Mouse (Mus musculus) small intestine, adult 2 months (tissue): ENCODE measurements around the gene Gm5431. TPM values are rescaled to one million over a fixed set of nuclear protein-coding genes. Genes with fewer than 3 reads are reported as not detected.
"Not testable (repeated sequence)": the region's sequence is repeated elsewhere in the genome, so short reads cannot be mapped to it uniquely, and the experiment has no call there.

Experiments used
- H3K27ac ChIP-seq: fragments of 200-500 bp; 2 replicates; pipeline ENCODE4 v1.5.1; 2012; ENCODE audit warnings: low read depth, low read length, control low read depth, inconsistent platforms; ENCODE audit not compliant: insufficient read depth
- H3K27me3 ChIP-seq: fragments of 200-500 bp; 2 replicates; pipeline ENCODE4 v1.6.1; 2012; ENCODE audit warnings: mild to moderate bottlenecking, moderate library complexity, low read length, inconsistent platforms; ENCODE audit not compliant: control insufficient read depth, insufficient read depth
- H3K36me3 ChIP-seq: fragments of 200-500 bp; 2 replicates; pipeline ENCODE4 v1.6.1; 2012; ENCODE audit warnings: mild to moderate bottlenecking, low read length, control low read depth, inconsistent platforms; ENCODE audit not compliant: control insufficient read depth, insufficient read depth
- H3K4me1 ChIP-seq: fragments of 200-500 bp; 2 replicates; pipeline ENCODE4 v1.6.1; 2012; ENCODE audit warnings: low read length, inconsistent platforms, mixed read lengths; ENCODE audit not compliant: control insufficient read depth, insufficient read depth, insufficient read length
- H3K4me3 ChIP-seq: fragments of 200-500 bp; 2 replicates; pipeline ENCODE4 v1.5.1; 2012; ENCODE audit warnings: low read depth, mild to moderate bottlenecking, control low read depth, inconsistent platforms, low read length, moderate library complexity
- CTCF ChIP-seq: fragments of 200-500 bp; IDR thresholded peaks from 2 replicates; pipeline ENCODE4 v1.5.1; 2012; ENCODE audit warnings: low read depth, mild to moderate bottlenecking, control low read depth, inconsistent platforms, low read length, moderate library complexity, mixed read lengths; ENCODE audit not compliant: insufficient replicate concordance, insufficient read length; ENCODE audit errors: extremely low read depth
- POLR2A ChIP-seq: fragments of 200-500 bp; IDR thresholded peaks from 2 replicates; pipeline ENCODE4 v1.6.1; 2012; ENCODE audit warnings: low read depth, mild to moderate bottlenecking, control low read depth, inconsistent platforms, low read length, moderate library complexity
- WGBS: fragments of 180-500 bp; shearing (Covaris S2); methylation state at CpG from one replicate; pipeline ENCODE4 v1.1.7; 2018; 5-methylcytosine and 5-hydroxymethylcytosine counted together
- polyA plus RNA-seq: library from polyadenylated mRNA; depleted of rRNA; stranded (reverse); fragments of >200 nt; gene quantifications from 2 replicates; pipeline ENCODE4 v1.2.3, GENCODE M21; 2012

Gene Gm5431
- polyA plus RNA-seq, 1 experiment: 3.1 TPM

DNA sequence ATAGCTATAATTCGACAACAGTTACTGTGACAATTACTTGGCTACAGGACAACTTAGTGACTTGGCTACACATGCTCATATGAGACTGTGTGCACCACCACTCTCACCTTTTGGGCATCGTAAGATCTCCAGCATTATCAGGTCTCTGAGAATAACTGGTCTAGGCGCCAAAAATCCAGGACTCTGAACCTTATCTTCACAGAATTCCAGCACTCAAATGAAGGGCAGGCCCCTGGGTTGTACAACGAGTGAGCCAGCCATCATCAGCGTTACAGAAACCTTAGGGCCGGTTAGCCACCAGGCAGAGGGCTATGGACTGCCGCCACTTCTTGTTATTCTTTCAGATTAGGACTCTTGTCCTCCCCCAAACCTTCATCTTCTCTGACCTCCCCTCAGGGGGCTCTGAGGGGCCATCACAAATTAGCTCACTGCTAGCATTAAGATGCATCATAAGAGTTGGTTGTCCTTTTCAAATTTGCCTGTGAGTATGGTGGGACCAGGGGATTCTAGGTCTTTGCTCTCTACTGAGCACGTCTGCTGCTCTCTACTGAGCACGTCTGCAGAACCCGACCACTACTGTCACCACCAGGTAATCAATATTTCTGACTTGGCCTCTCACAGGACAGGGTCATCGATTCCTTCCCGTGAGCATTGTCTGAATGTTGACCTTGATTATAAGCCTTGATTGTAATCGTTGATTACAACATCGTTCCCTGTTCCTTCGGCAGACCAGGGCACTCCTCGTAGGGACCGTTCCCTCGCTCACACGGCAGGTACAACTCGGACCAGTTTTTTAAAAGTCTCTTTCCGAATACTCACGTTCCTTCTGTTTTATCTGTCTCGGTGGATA, 49.2 kb downstream of the Gm5431 start:
- no peak overlapping the region for H3K27ac ChIP-seq

DNA sequence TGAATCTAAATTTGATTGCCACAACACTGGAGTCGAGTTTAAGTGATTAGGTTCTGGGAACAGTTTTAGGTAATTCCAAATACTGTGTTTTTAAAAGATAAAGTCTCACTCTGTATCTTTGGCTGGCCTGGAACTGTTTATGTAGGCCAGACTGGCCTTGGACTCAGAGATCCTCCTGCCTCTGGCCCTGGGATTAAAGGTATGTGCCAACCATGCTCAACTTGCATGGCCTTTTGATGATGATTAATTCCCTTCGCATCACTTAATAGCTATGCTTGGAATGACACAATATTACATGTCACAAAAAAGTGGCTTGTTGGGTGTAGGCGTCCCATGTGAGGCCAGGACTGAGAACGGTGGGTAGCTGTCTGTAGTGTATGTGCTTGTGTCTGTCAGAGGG, 49.8 kb downstream of the Gm5431 start:
- Histone ChIP-seq H3K27me3 (no peaks in the 10 kb centered on the region), H3K4me1 (peaks cover 10% of the 10 kb centered on the region), H3K36me3 (no peaks in the 10 kb centered on the region; the same call in 1 of the 2 replicates), H3K27ac (no peak overlapping the region), H3K4me3 (no peak overlapping the region)
- 78% methylated on average over 4 of the region's 4 CpGs for WGBS
- no peak for TF ChIP-seq CTCF
- TF ChIP-seq POLR2A: no peak

More for the DNA sequence above, 49.2 kb downstream of the Gm5431 start:
- TF ChIP-seq CTCF (no peak), POLR2A (no peak)
- Histone ChIP-seq H3K4me1 (peaks cover 10% of the 10 kb centered on the region), H3K27me3 (no peaks in the 10 kb centered on the region), H3K36me3 (no peaks in the 10 kb centered on the region; the same call in 1 of the 2 replicates), H3K4me3 (peak overlapping the region; percentile 60)
- WGBS: 11% methylated on average over 23 of the region's 23 CpGs

DNA sequence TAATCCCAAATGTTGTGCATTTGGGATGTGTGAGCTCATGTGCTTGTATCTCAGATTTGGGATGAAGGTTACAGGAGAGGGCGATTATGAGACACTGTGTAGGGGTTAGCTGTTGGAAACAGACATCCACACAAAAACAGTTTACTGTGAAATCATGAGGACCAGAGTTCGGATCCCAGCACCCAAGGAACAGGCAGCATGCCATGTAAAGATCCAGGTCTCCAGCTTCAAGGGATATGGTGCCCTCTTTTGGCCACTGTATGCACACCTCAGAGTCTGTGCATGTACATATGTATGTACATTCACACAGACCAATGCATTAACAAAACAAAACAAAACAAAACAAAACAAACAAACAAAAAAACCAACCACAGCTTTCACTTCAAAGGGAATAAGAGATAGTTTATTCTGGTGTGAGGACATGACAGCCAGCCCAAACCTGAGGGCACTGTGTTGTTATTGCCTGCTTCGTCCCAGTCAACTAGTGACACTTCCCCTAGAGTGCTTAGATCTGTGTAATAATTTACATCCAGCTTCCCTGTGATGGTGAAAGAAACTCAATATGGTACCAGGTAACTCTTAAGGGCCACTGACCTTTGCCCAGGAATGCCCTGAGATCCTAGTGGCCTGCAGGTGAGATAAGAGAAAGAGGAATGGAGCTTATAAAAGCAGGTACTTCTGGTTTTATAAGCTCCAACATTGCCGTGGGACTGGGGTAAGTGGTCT, 50.6 kb downstream of the Gm5431 start:
- no peak overlapping the region for H3K27ac ChIP-seq
- TF ChIP-seq POLR2A (no peak), CTCF (peak; percentile 18; the same call in 1 of the 2 replicates)
- WGBS: 69% methylated on average over 4 of the region's 4 CpGs

DNA sequence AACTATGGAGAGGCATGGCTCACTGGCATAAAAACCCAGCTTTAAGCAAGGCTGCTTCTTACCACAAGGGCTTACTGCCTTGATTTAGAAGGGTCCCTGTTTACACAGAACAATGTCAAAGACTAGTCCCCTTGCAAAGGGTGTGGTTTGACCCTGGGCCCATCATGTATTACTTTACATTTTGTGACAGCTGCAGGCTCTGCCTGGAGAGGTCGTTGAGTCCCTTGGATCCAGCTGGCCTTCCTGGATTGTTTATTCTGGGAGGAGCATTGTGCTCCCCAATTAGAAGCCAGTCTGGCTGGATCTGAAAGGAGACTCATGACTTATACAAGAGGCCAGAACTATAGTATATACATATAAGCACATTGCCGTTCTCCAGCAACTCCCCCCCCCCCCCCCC, 51.8 kb downstream of the Gm5431 start:
- WGBS: 31% methylated on average over 2 of the region's 2 CpGs
- Histone ChIP-seq H3K36me3 (no peaks in the 10 kb centered on the region; the same call in 1 of the 2 replicates), H3K4me3 (no peak overlapping the region), H3K4me1 (peaks cover 10% of the 10 kb centered on the region), H3K27me3 (no peaks in the 10 kb centered on the region), H3K27ac (no peak overlapping the region)
- TF ChIP-seq CTCF: no peak
- TF ChIP-seq POLR2A: no peak

More for the DNA sequence above, 50.6 kb downstream of the Gm5431 start:
- H3K4me1 ChIP-seq: peaks cover 10% of the 10 kb centered on the region
- H3K4me3 ChIP-seq: no peak overlapping the region
- H3K27me3 ChIP-seq: no peaks in the 10 kb centered on the region
- no peaks in the 10 kb centered on the region; the same call in 1 of the 2 replicates for H3K36me3 ChIP-seq

DNA sequence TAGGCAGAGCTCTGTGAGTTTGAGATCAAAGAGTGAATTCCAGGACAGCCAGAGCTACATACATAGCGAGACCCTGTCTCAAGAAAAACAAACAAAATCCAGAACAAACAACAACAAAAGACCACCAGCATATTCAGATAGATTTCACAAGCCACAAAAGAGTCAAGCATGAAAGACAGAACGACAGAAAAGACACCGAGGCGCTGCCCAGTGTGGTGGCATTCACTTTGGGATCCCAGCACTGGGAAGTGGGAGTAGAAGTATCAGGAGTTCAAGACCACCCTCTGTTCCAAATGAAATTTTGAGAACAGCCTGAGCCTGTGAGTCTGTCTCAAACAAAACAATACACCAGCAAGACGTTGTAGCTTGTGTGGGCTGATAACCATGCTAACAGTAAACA, 55.1 kb downstream of the Gm5431 start:
- TF ChIP-seq POLR2A (no peak), CTCF (no peak)
- 83% methylated on average over 5 of the region's 5 CpGs for WGBS

DNA sequence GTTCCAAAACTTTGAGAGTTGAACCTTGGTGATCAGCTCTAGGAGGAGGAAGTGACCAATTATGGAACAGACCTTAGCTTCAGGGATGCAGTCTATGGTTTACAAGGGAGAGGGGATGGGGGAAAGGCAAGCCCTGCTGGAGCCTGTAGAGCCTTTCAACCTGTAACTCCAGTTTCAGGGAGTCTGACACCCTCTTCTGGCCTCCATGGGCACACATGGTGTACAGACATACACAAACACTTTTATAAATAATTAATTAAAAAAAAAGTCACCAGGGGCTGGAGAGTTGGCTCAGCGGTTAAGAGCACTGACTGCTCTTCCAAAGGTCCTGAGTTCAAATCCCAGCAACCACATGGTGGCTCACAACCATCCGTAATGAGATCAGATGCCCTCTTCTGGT, 55.7 kb downstream of the Gm5431 start:
- H3K27ac ChIP-seq, H3K36me3 ChIP-seq, H3K4me3 ChIP-seq, H3K27me3 ChIP-seq, H3K4me1 ChIP-seq: not testable (repeated sequence)
- WGBS: 83% methylated on average over 2 of the region's 2 CpGs

More for the DNA sequence above, 55.1 kb downstream of the Gm5431 start:
- Histone ChIP-seq H3K27ac (no peak overlapping the region), H3K27me3 (no peaks in the 10 kb centered on the region), H3K4me3 (no peak overlapping the region), H3K36me3 (no peaks in the 10 kb centered on the region; the same call in 1 of the 2 replicates), H3K4me1 (no peaks in the 10 kb centered on the region)

DNA sequence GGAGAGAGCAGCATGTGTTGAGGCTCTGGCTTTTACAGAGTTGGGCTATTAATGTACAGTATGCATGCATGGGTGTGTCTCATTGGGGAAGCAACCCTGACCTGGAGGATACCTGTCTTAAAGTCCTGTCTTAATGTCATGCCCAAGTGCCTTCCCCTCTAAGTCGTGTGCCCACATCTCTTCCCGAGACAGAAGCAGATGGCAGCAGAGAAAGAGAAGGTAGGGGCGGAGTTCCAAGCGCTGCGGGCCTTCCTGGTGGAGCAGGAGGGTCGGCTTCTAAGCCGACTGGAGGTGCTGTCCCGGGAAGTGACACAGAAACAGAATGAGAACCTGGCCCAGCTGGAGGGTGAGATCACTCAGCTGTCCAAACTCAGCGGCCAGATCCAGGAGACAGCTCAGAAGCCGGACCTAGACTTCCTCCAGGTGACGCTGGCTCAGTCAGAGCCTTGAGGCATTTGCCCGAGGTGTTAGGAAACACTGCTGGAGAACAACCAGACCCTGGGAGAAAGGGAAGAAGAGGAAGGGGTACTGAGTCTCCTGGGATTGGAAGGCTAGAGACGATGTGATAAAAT, 56.7 kb downstream of the Gm5431 start:
- no peak overlapping the region for H3K27ac ChIP-seq

More for the DNA sequence above, 56.7 kb downstream of the Gm5431 start:
- H3K36me3 ChIP-seq: no peaks in the 10 kb centered on the region; the same call in 1 of the 2 replicates
- no peak for TF ChIP-seq POLR2A
- no peak for TF ChIP-seq CTCF
- 30% methylated on average over 13 of the region's 13 CpGs for WGBS
- no peaks in the 10 kb centered on the region for H3K27me3 ChIP-seq
- H3K4me1 ChIP-seq: no peaks in the 10 kb centered on the region
- H3K4me3 ChIP-seq: no peak overlapping the region
